Mouse (Mus musculus) kidney, adult 18-20 months (tissue): Measurements from ENCODE around the gene Wnk3.
"Not testable (repeated sequence)": the region's sequence is repeated elsewhere in the genome, so short reads cannot be mapped to it uniquely, and the experiment has no call there.

Experiments used
- DNase-seq: peaks from one replicate; pipeline ENCODE4 v3.0.0; 2021

Gene Wnk3

DNA sequence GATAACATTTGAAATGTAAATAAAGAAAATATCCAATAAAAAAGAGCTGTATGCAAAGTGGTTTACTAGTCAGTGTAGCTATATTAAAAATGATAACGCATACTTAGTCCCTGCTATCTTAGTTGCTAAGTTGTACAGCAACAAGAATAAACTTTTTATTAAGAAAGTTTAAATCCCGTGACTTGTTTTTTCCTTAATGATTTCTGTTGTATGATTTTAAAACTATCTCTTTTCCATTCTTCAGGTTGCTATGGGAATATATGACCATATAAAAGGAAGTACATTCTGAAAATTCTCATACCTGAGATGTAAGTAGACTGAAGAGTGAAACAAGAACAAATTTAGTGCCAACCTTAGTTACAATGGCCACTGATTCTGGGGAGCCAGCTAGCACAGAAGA lies at the start of gene Wnk3:
Wnk3 (plus strand) TSS at position 301 of the 400 bp plus-strand sequence.
- no peak for DNase-seq

DNA sequence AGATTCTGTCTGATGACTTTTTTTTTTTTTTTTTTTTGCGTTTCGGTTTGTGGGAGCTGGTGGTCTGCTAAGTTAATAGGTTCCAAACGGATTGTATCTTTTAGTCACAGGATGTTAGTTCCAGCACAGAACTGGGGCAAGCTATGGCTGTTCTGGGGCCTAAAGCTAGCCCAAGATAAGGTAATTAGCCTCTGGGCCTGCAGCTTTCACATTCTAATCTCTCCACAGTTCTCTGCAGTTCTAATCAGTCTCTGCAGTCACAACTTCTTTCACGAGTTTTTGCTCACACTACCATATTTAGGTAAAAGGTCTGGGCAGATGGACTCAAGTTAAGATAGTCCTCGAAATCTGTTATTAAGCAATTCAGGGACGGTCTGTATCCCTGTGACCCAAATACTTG lies 39.5 kb upstream of the Wnk3 start:
- no peak for DNase-seq

DNA sequence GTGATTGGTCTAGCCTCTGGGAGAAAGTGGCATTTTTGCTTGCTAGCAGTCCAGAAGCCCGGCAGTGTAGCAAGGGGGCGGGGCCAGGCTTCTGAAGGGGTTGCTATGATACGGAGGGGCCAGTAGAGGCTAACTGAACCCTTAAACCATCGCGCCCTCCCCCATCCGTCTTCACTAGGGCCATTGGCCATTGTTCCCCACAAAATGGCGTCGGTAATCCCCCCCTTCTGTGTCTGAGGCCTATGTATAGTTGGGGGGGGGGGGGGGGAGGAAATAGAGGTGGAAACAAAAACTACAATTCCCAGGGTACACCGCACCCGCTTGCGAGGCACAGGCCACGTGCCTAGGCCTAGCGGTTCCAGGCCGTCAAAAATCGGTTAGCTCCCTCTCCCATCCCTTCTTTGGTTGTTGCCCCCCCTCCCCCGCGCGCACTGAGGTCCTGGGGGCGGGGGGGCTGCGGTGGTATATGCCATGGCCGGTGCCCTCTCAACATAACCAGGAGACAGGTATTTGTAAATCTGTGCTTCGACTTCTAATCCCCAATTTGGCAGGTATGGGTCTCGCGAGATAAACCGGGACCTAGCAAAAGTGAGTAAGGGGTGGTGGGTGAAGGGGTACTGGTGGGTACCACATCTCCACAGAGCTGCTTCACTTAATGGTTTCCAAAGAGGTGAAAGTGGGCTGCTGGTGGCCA lies 29.3 kb upstream of the Wnk3 start:
- DNase-seq = peak; percentile 13

DNA sequence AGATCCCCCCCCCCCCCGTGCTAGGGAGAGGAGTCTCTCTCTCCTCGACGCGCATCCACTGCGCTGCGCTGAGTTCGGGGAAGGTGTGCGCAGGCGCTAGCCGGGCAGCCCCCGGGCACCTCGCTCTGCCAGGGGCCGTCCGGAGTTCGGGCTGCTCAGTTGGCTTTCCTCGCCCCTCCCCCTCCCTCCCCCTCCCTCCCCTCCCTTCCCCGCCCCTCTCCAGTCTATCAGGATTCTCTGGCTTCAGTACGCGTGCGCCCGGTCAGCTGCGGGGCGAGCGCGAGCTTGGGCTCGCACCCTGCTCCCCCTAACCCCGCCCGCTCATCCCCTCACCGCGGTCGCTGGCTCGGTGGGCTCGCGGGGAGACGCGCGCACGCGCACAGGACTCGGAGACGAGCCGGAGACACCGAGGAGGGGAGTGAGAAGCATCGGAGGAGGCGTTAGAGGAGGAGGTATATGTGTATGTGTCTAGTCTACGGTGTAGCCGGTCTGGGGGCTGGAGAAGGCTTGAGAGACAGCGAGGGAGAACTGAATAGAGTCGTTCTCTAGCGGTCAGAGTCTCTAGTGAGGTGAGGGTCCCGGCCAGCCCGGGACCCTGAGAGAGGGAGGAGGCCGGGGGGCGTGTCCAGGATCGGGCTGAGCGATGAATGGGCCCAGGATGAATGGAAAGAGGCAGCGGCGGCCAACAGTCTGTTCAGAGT lies 28.5 kb upstream of the Wnk3 start:
- peak; percentile 25 for DNase-seq

DNA sequence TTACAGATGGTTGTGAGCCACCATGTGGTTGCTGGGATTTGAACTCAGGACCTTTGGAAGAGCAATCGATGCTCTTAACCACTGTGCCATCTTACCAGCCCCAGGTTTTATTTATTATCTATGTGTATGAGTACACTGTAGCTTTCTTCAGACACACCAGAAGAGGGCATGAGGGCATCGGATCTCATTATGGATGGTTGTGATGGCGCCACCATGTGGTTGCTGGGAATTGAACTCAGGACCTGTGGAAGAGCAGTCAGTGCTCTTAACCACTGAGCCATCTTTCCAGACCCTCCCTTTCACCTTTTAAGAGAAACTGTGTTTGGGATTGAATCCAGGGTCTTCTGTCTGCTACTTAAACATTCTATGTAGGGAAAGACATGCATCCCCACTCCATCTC lies 24.7 kb upstream of the Wnk3 start:
- not testable (repeated sequence) for DNase-seq

DNA sequence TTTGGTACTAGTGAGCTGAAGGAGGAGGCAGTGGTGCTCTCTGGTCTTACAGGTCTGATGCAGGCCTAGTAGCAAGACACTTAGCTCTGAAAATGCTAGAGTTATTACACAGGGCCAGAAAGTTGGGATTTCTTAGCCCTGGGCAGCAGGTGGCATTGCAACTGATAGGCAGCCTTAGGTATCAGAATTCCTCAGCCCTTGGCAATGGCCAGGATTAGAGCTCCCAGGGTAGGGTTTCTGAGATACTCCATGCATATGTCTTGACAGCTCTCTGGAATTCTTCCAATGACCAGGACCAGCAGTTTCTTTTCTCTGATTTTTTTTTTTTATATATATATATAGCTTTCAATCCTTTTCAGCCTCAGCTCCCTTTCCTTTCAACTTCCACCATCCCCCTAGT lies 100.5 kb downstream of the Wnk3 start:
- no peak for DNase-seq

DNA sequence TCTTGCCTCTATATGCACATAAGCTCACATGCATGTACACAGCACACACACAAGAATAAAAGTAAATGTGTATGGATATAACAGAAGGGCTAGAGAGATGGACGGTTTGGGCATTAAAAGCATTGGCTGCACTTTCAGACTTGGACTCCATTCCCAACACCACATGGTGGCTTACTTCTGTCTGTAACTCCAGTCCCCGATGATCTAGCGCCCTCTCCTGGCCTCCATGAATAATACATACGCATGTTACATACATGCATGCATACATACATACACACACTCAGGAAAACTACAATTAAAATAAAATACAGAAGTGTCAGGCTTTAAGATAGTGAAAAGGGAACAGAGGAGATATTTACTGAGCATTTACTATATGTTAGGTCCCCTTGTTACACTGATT lies 115.9 kb downstream of the Wnk3 start:
- DNase-seq = no peak

DNA sequence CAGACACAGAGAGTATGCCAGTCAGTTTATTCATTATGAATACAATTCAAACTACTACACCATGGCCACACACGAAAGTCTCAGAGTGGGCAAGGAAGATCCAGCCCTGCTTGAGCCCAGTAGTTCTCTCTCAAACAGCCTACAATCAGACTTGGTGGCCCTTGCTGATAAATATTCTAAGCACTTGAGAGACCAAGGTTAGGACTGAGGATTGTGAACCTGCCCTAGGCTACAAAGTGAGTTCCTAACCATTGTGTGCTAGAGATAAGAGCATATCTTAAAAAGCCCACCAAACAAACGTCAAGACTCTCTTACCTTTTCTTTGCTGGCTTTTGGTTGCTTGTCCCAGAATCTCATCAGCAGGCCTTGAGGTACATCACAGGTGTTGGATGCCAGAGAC lies 135.7 kb downstream of the Wnk3 start:
- DNase-seq = no peak

DNA sequence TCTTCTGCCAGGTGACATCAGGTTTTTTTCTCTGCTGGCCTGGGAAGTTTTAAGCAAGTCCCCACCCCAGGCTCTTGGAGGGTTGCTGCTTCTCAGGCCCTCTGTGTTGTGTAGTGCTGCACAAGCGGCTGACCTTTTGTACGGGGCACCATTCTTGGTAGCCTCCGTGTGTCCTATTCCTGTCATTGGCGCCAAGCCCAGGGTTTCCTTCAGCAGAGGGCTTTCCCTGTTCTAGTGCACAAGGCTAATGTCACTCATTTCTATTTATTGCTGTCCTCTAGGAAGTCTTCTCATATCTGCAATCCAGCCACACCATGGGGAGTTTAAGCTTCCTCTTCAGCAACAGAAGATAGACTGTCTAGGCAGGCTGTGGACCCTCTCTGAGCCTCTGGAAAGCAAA lies 139.9 kb downstream of the Wnk3 start:
- peak; percentile 27 for DNase-seq

DNA sequence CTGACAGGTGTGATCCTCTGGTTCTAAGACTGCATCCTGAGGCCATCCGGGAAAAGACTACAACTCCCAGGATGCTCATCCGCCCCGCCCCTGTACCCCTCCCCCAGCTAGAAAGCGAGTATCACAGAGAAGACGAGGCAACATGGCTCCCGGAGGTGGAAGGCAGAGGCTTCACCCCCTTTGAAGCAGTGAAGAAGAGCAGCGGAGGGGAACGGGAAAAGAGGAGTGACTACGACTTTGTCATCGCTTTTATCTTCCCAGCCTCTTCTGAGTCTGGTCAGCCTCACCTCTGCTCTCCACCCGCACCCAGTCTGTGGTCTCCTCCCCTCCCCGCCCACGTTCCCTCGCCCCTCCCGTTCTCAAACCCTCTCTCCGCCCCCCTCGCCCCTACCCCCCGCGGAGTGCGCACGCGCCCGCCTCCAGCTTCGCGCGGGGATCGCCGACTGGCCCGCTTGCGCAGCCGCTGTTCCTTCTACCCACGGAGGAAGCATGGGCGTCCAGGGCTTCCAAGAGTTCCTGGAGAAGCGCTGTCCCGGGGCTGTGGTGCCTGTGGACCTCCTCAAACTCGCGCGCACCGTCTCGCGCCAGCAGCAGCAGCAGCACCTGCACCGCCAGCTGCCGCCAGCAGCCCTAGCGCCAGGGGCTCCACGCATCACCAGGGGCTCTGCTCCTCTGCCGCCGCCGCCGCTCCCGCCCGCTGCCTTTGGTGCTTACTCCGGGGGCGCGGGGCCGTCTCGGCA lies 146.1 kb downstream of the Wnk3 start, which contains the start of gene Fam120c:
Fam120c (plus strand) TSS at position 415 of the 740 bp plus-strand sequence.
- peak; percentile 85 for DNase-seq

DNA sequence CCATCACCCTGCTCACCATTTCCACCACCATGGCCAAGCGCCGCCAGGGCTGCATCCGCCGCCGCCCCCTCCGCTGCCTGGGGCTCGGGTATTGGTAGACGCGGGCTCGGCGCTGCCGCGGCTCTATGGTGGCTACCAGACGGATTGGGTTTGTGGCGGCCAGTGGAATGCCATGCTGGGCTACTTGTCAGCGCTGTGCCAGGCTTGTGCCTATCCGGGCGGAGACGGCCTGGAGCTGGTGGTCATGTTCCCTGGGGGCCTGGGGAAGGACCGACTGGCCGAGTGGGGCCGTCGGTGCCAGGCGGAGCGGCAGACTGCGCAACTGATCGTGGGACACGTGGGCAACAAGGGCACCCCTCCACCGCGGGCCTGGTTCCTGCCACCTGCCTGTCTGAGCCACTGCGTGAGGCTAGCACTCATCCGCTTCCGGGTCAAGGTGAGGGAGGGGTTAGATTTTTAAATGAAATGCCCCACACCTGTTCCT lies 146.7 kb downstream of the Wnk3 start:
- DNase-seq = peak; percentile 54

DNA sequence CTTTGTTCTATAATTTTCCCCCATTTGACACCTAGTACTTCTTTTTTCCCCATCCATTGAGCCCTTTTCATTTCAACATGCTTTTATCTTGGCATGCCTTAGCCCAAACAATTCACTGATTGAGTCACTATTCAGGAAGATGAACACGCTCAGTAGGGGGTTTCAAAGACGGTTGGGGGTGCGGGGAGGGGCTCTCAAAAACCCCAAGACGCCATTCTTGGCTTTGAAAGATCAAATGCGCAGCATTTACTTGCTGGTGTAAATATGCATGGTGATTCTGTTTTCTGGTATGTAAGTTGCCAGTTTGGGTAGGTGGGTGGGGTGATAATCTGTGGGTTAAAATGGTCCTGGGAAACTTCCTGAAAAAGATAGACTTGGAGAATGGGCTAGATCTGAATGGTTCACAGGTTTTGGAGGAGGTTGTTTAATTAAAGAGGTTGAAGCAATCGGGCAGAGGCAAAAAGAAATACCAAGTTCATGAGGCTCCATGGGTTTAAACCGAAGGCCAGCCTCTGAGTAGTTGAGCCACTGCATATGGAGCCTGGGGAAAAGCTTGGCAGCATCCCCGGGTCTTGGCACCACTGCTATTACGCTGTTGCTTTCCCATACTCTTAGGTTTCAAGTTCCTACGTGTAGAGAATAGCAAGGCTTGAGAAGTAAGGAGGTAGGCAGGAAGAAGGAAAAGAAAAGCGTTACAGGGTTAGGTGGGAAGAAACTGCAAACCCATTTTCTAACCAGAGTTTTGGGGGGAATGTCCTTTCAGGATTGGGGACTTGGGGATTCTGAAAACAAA lies 147.7 kb downstream of the Wnk3 start:
- DNase-seq = no peak

DNA sequence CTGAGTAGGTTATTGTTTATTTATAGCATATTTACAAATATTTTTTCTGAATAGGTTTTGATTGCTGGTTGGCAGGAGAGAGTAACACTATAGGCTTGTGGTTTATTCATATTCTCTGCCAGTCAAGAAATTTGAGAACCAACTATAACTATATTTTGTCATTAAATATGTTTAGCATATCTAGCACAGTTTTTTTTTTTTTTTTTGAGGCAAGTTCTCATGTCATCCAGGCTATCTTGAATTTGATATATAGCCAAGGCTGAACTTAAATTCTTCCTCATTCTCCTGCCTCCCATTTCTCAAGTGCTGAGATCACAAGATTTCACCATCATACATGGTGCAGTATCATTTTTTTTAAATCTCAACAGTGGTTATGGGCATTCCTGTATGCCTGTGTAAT lies 149.4 kb downstream of the Wnk3 start:
- no peak for DNase-seq

DNA sequence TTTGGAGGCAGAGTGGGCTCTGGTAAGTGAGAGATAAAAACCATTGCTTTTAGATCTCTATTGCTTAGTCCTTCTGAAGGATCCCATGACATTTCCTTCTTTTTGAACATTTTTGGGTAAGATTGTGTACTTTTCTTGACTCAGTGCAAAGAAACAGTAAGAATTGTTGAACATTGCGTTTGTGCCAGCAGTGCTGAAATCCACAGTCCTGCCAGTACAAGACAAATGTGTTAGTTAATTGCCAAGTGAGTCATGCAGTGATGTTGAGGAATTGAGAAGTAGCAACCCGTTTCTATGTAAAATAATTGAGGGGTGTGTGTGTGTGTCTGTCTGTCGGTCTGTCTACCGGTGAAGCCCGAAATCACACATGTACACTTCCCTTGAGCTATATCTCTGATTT lies 151.4 kb downstream of the Wnk3 start:
- no peak for DNase-seq
